Mouse (Mus musculus) A20 (cell line): ENCODE measurements around the gene Nup85.
A peak's percentile ranks its signal among the peaks of the same experiment; 100 is the strongest.

ENCODE experiments used
- DNase-seq: peaks from one replicate; pipeline ENCODE4 v3.0.0-alpha.2; 2011; ENCODE audit warnings: low read depth, low spot score

The Nup85 gene

DNA sequence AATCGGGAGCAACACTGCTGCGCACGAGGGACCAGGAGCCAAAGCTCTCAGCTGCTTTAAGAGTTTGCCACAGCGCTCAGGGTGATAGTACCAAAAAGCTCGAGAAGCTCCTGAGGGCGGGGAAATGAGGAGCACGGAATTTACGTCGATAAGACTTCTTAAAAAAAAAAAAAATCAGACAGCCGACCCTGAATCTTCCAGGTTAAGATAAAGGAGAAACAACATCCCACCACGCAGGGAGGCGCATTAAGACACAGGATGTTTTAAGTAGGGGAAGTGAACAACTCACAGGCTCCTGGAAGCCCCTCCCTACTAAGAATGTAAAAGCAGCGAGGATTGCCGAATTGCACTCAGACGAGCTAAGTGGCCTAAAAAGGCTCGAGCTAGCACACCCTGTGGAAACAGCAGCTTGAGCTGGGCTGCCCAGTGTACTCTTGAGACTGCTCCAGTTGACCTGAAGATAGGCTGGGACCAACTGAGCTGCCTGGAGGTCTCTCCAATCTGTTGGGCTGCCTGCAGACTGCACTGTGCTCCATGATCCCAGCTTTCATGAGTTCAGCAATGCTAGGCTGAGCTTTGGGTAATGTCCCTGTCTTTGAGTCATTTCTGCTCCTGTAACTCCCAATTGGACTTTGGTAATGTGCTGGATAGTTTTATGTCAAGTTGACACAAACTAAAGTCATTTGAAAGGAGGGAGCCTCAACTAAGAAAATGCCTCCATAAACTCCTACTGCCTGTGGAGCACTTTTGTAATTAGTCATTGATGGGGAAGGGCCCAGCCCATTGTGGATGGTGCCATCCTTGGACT is 49.1 kb downstream of the Nup85 start:
- DNase-seq, result no peak

GRCm38 (mm10) chr11:115614346-115615107 is 50.3 kb downstream of the Nup85 start:
- peak; percentile 32 for DNase-seq

- DNase-seq, result no peak
Measured at GRCm38 (mm10) chr11:115615108-115615825, 51.0 kb downstream of the Nup85 start.

DNA sequence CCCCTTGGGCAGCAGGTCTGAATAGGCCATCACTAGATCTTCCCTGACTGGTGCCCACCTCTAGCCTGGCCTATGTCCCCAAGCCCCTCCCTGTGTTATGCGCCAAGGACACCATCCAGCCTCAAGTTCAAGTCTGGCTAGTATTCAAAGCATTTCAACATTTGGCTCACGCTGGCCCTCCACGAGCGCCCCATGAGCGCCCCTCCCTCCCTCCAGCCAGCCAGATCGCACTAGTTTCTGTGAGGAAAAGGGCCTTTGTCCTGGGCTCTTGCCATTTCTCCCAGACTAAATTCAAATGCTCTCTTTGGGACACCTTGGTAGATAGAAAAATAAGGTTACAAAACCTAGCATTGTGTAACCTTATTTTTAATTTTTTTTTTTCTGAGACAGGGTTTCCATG is 51.6 kb downstream of the Nup85 start:
- no peak for DNase-seq

DNA sequence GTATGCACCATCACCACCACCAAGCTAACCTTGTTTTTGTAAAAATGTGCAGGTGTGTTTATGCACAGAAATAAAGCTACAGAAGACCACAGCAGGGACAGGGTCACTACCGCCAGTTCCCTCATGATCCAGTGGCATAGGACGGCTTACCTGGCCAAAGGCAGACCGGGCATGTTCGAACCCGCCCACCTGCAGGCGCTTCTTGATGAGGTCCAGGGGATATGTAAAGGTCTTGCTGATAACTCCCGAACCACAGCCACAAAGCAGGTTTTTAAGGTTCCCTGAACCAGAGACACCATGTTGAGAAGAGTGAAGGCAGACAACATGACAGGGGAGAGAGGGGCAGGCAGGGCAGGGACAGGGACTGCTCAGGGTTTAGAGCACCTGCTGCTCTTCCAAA is 52.1 kb downstream of the Nup85 start:
- no peak for DNase-seq

- DNase-seq, result no peak
Measured at GRCm38 (mm10) chr11:115616893-115617292, 52.7 kb downstream of the Nup85 start.

DNA sequence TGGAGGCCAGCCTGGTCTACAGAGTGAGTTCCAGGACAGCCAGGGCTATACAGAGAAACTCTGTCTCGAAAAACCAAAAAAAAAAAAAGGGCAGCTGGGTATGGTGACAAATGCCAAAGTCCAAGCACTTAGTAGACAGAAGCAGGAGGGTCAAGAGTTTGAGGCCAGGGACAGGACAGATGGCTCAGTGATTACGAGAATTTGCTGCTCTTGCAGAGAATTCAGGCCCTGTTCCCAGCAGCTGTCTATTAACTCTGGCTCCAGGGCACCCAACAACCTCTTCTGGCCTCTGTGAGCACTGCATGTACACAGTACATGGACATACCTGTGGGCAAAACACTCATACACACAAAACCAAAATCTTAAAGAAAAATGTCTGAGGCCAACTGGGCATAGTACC is 53.8 kb downstream of the Nup85 start:
- no peak for DNase-seq

DNA sequence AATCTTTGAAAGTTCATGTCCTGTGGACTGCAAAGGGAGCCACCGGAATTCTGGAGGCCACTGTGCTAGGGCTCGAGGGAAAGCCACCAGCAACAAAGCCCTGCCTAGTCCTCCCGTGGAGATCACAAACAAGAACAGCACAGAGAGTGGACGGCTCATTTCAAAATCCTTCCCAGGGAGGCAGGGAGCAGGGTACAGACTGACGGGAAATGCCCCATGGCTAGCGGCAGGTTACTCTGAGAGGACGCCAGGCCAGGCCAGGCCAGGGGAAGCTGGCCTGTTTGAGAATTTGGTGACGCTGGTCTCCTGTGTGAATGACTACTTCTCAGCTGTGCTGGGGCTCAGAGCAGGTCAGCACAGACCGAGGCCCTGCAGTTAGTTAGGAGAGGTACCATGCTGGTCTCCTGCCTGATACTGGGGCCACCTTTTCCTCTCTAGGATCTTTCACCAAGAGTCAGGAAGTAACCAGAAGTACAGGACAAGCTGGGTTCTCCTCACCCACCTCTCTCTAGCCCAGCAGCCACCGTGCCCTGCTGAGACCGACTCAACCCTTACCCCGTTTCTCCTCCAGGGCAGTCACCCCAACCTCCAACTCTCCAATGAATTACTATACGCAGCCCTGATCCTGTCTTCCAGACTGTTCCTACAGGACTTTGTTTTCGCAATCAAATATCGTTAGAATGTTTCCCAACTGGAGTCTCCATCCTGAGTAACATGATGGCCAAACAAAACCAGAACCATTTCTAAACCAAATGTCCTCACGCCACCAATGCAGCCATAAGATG is 54.7 kb downstream of the Nup85 start:
- no peak for DNase-seq

DNA sequence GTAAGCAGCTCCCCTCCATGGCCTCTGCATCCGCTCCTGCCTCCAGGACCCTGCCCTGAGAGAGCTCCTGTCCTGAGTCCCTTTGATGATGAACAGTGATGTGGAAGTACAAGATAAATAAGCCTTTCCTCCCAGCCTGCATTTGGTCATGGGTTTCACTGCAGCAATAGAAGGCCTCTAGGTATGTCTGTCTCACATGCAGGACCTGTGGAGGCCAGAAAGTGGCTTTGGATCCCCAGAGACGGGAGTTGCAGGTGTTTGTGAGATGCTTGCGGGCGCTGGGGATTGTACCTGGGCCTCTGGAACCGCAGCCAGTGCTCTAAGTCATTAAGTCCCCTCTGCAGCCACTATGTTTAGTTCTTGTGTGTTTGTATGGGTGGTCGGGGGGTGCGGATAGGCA is 55.7 kb downstream of the Nup85 start:
- no peak for DNase-seq

DNA sequence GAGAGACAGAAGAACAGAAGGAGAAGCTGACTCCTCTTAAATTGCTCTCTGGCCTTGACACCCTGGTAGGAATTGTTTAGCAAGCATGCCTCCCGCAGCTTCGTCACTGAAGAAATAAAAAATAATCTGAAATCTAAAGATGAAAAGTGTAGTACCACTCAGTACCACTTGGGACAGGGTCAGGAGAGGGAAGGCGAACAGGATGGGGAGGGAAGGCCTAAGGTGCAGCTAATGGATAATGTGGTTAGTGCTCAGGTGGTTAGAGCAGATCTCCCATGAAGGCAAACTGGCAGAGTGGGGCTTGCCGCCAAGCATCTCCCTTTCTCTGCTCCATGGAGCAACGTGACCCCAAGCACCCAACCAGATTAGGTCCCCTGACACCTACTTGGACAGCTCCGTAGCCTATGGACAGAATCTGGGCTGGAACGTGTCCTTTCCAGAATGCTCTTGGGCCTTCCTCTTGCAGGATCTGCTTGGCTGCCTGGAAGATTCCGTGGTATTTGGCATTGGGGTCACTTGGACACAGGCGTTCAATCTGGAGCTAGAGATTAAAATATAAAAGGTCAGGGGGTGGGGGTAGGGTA is 59.3 kb downstream of the Nup85 start:
- peak; percentile 48 for DNase-seq

GRCm38 (mm10) chr11:115625877-115626276 is 61.6 kb downstream of the Nup85 start:
- DNase-seq, result no peak

GRCm38 (mm10) chr11:115626824-115627616 is 62.8 kb downstream of the Nup85 start:
- peak; percentile 49 for DNase-seq

DNA sequence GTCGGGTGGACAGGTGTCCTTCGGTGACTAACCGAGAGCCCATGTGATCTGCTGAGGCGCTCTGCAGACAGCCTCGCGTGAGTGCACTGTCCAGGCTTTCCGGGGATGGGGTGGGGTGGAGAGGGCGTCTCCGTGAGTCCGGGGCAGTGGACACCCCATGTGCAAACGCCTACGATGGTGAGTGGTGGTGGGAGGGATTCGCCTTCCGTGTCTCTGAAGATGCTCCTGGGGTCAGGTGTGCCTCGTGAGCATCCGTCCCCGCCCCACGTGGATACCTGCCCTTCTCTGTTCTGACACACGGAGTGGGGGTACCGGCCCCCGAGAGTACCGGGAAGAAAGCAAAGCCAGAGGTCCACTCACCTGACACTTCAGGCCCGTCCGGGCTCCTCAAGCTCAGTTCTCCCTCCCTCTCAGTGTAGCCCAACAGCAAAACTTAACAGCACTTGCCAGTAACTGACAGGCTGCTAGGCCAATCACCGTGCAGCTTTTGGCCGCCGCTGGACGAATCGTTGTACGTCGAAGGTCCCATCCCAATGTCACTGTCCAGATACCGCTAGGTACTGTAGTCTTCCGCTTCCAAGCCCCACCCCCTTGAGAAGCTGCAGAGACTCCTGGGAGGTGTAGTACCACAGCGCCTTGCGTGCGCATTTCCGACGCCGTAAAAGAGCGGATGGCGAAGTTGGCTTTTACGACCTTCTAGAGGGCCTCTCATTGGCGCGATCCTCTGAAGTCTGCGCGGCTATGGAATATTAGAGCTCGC is 63.7 kb downstream of the Nup85 start, which contains the start of gene Slc25a19:
Gene Slc25a19, minus strand, starts transcription at position 591 of the 760 bp plus-strand sequence.
- DNase-seq, result peak; percentile 100

DNA sequence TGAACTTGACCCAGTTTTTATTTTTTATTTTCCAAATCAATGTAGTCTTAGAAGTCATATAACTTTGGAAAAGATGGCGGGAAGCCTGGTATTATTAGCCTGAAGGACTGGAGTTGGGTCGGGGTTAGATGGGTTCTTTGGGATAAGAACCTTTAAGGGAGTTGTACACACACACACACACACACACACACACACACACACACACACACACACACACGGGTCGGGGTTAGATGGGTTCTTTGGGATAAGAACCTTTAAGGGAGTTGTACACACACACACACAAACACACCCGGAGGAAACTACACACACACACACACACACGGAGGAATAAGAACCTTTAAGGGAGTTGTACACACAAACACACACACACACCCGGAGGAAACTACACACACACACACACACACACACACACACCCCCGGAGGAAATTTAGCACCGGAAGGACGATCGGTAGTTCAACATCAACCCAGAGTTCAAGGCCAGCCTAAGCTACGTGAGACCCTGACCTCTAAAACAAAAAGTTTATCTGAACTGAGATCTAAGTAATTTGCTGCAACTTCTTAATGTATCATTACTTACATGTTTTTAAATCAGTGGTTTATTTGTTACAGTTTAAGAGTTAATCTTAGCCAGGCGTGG is 64.3 kb downstream of the Nup85 start:
- DNase-seq, result peak; percentile 83

- peak; percentile 80 for DNase-seq
Measured at GRCm38 (mm10) chr11:115629734-115630531, 65.7 kb downstream of the Nup85 start.

- peak; percentile 100 for DNase-seq
Measured at GRCm38 (mm10) chr11:115630532-115631504, 66.6 kb downstream of the Nup85 start.

DNA sequence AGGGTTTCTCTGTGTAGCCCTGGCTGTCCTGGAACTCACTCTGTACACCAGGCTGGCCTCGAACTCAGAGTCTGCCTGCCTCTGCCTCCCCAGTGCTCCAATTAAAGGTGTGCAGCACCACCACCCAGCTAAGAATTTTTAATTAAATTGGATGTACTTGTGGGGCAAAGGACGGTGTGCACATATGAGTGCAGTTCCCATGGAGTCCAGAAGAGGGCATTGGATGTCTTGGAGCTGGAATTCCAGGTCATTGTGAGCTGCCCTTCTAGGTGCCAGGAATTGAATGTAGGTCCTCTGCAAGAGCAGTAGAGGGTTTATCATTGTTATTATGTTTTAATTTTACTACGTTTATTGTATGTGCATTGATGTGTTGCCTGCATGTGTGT is 67.3 kb downstream of the Nup85 start:
- DNase-seq, result peak; percentile 92
